In the genomic region with DNA sequence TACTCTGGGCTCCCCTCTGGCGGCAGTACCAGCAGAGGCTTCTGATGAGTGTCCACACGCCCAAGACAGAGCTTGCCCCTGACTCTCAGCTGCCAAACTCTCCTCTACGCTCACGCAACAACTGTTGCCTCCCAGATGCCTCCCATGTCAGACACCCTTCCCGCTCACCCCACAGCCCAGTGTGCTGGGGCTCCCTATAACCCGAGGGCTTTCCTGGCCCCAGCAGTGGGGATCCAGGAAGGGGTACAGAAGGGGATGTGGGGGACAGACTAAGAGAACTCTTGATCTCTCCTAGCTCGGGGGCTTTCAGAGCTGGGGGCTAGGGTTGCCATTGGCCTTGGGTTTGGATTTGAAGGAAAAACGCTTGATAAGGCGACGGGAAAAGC, we compare ENCODE assay signal across 9 mouse cellular contexts. TPM values are rescaled to one million over a fixed set of nuclear protein-coding genes. Genes with fewer than 3 reads are reported as not detected.
A peak's percentile ranks its signal among the peaks of the same experiment; 100 is the strongest.
DNase-seq lines count a peak whose midpoint lies in the region; ATAC-seq and TF ChIP-seq lines count a peak whose summit lies in the region.
"Had no signal": no experiment of that assay in that cellular context is flagged by ENCODE, and none has a peak within 500 bp of the region (broad histone marks: within the 10 kb centered on the region; RNA-seq: fewer than 3 reads in every experiment).

No protein-coding gene starts in this region.

- H3K79me2 ChIP-seq in liver, adult 2 months (ENCODE audit: control insufficient read depth, insufficient read depth, low read length) = no peaks in the 10 kb centered on the region

- peaks cover 8% of the 10 kb centered on the region for H3K4me1 ChIP-seq in liver, adult 2 months (ENCODE audit: control insufficient read depth, insufficient read depth, low read length)
- H3K4me1 ChIP-seq in embryonic facial prominence, embryonic 14.5 days (ENCODE audit: control insufficient read depth, insufficient read depth, low read length) = no peaks in the 10 kb centered on the region
- H3K4me1 ChIP-seq in liver, embryonic 14.5 days (replicated peaks; ENCODE audit: control insufficient read depth in 2 of 2, insufficient read depth in 2 of 2, low read length in 1 of 2) = peaks cover 6 to 8% of the 10 kb centered on the region in 2 experiments

- peak overlapping the region; percentile 31 for H3K27ac ChIP-seq in liver, adult 2 months (replicated peaks; ENCODE audit: insufficient read depth, low read depth, low read length)
- no peak overlapping the region for H3K27ac ChIP-seq in embryonic facial prominence, embryonic 14.5 days (replicated peaks; ENCODE audit: low read depth, low read length)
- no peak overlapping the region for H3K27ac ChIP-seq in liver, embryonic 14.5 days

- H3K27me3 ChIP-seq in liver, adult 2 months (ENCODE audit: control insufficient read depth, insufficient read depth, low read length) = no peaks in the 10 kb centered on the region
- H3K27me3 ChIP-seq in embryonic facial prominence, embryonic 14.5 days (replicated peaks; ENCODE audit: control insufficient read depth, insufficient read depth, low read length) = no peaks in the 10 kb centered on the region
- H3K27me3 ChIP-seq in liver, embryonic 14.5 days (ENCODE audit: control insufficient read depth, insufficient read depth, low read length) = no peaks in the 10 kb centered on the region

- H3K36me3 ChIP-seq in liver, adult 2 months (ENCODE audit: control insufficient read depth, insufficient read depth, low read length) = peaks cover 33% of the 10 kb centered on the region; the same call in 1 of the 2 replicates
- peaks cover 41% of the 10 kb centered on the region for H3K36me3 ChIP-seq in embryonic facial prominence, embryonic 14.5 days (ENCODE audit: control insufficient read depth, insufficient read depth, low read length)
- H3K36me3 ChIP-seq in liver, embryonic 14.5 days (replicated peaks; ENCODE audit: control insufficient read depth, insufficient read depth, low read depth) = peaks cover 32% of the 10 kb centered on the region

- no peak overlapping the region for H3K9ac ChIP-seq in liver, adult 2 months (ENCODE audit: low read depth, low read length)
- peak overlapping the region; percentile 40; the same call in 1 of the 2 replicates for H3K9ac ChIP-seq in embryonic facial prominence, embryonic 14.5 days (ENCODE audit: low read depth, low read length)
- no peak overlapping the region for H3K9ac ChIP-seq in liver, embryonic 14.5 days (replicated peaks)

- TF ChIP-seq POLR2A in liver, adult 2 months (IDR thresholded peaks at IDR 0.05; ENCODE audit: extremely low read depth, insufficient read depth, low read length) = no peak

- no peak for TF ChIP-seq EP300 in liver, embryonic 14.5 days (IDR thresholded peaks at IDR 0.05; ENCODE audit: low read depth)

- 76% methylated on average over 10 of the region's 10 CpGs for WGBS in liver, adult 2 months
- 26% methylated on average over 10 of the region's 10 CpGs for WGBS in embryonic facial prominence, embryonic 14.5 days
- whole genome bisulfite sequencing in liver, embryonic 14.5 days (ENCODE audit: insufficient replicate concordance) = 51% methylated on average over 10 of the region's 10 CpGs

- no peak overlapping the region for H3K4me3 ChIP-seq in liver, adult 2 months (ENCODE audit: insufficient read depth, low read depth, low read length)
- no peak overlapping the region for H3K4me3 ChIP-seq in embryonic facial prominence, embryonic 14.5 days (ENCODE audit: low read depth, low read length)
- H3K4me3 ChIP-seq in liver, embryonic 14.5 days (ENCODE audit: insufficient read depth in 1 of 2, low read depth in 2 of 2, low read length in 2 of 2) = no peak overlapping the region

- ATAC-seq in embryonic facial prominence, embryonic 14.5 days (ENCODE audit: low read depth) = no peak
- no peak for ATAC-seq in liver, embryonic 14.5 days (ENCODE audit: insufficient read depth)
- no peak for ATAC-seq in frontal cortex, adult (ENCODE audit: low TSS enrichment)

- no peak for TF ChIP-seq CTCF in liver, adult 2 months (IDR thresholded peaks at IDR 0.05; ENCODE audit: low read depth, low read length)
- no peak for TF ChIP-seq CTCF in liver, embryonic 14.5 days (IDR thresholded peaks at IDR 0.05; ENCODE audit: low read depth)

- no peaks in the 10 kb centered on the region for H3K9me3 ChIP-seq in embryonic facial prominence, embryonic 14.5 days (ENCODE audit: control insufficient read depth, low read length)
- no peaks in the 10 kb centered on the region for H3K9me3 ChIP-seq in liver, embryonic 14.5 days (ENCODE audit: control insufficient read depth, low read length)

- H3K4me2 ChIP-seq in embryonic facial prominence, embryonic 14.5 days (ENCODE audit: low read depth, low read length) = peak overlapping the region; percentile 26; the same call in 1 of the 2 replicates
- H3K4me2 ChIP-seq in liver, embryonic 14.5 days (ENCODE audit: low read depth) = peak overlapping the region; percentile 2; the same call in 1 of the 2 replicates

- DNase-seq in heart, adult 11 months = peak; percentile 94
- no peak for DNase-seq in heart, postnatal 25 days (ENCODE audit: low spot score)
- DNase-seq in liver, adult 2 months (ENCODE audit: extremely low read depth, low read depth, low spot score) = no peak
- DNase-seq in liver = no peak
- DNase-seq in embryonic facial prominence, embryonic 14.5 days (ENCODE audit: low spot score) = no peak
- no peak for DNase-seq in liver, embryonic 14.5 days (ENCODE audit: low read depth in 3 of 3, low spot score in 3 of 3)
- DNase-seq in frontal cortex, postnatal 14 days (ENCODE audit: low spot score in 2 of 2) = no peak
- DNase-seq: thymus, adult 18-20 months had no signal

- intact Hi-C loops in heart, postnatal 25 days (cut with DNase I) = no loop called here

RNA-seq across cellular contexts. Expression of a gene that starts 5.3 kb away (rescaled TPM):
- total RNA-seq in heart, postnatal 25 days (2021) = 10 to 100 TPM in 1 of 2 experiments, 1 to 10 TPM in 1; 7.9 to 12.7 TPM
- total RNA-seq in liver, adult 2 months (2014; rRNA removed) = 7.4 and 7.6 TPM in 2 replicates
- polyA plus RNA-seq in liver, adult 2 months (2012; rRNA removed) = 10.6 and 16.9 TPM in 2 replicates
- 15.6 and 18.7 TPM in 2 replicates for polyA plus RNA-seq in embryonic facial prominence, embryonic 14.5 days (2014; fragmentation: Nextera tagmentation; extraction: Ambion mirVana)
- polyA plus RNA-seq in liver, embryonic 14.5 days (2012; rRNA removed) = 11.8 and 13.8 TPM in 2 replicates
- 8.0 and 8.3 TPM in 2 replicates for polyA plus RNA-seq in liver, embryonic 14.5 days (2014; fragmentation: Nextera tagmentation; extraction: Ambion mirVana)

RNA-seq across cellular contexts. Expression of a gene that starts 9.3 kb away (rescaled TPM):
- total RNA-seq in heart, postnatal 25 days (2021) = 10 to 100 TPM; 11.7 to 13.9 TPM
- total RNA-seq in liver, adult 2 months (2014; rRNA removed) = 5.2 and 7.9 TPM in 2 replicates
- 60.1 and 60.9 TPM in 2 replicates for polyA plus RNA-seq in liver, adult 2 months (2012; rRNA removed)
- 7.3 and 9.5 TPM in 2 replicates for polyA plus RNA-seq in embryonic facial prominence, embryonic 14.5 days (2014; fragmentation: Nextera tagmentation; extraction: Ambion mirVana)
- 13.0 and 17.3 TPM in 2 replicates for polyA plus RNA-seq in liver, embryonic 14.5 days (2012; rRNA removed)
- 7.4 and 8.9 TPM in 2 replicates for polyA plus RNA-seq in liver, embryonic 14.5 days (2014; fragmentation: Nextera tagmentation; extraction: Ambion mirVana)

RNA-seq across cellular contexts. Expression of a gene that starts 15.1 kb away (rescaled TPM):
- total RNA-seq in heart, postnatal 25 days (2021) = 10 to 100 TPM; 18.6 to 19.6 TPM
- total RNA-seq in liver, adult 2 months (2014; rRNA removed) = 8.7 and 13.1 TPM in 2 replicates
- 57.4 and 71.7 TPM in 2 replicates for polyA plus RNA-seq in liver, adult 2 months (2012; rRNA removed)
- 34.3 and 34.9 TPM in 2 replicates for polyA plus RNA-seq in embryonic facial prominence, embryonic 14.5 days (2014; fragmentation: Nextera tagmentation; extraction: Ambion mirVana)
- 16.4 and 19.5 TPM in 2 replicates for polyA plus RNA-seq in liver, embryonic 14.5 days (2012; rRNA removed)
- polyA plus RNA-seq in liver, embryonic 14.5 days (2014; fragmentation: Nextera tagmentation; extraction: Ambion mirVana) = 18.8 and 20.2 TPM in 2 replicates

RNA-seq across cellular contexts. Expression of a gene that starts 22.3 kb away (rescaled TPM):
- total RNA-seq in heart, postnatal 25 days (2021) = under 1 TPM; 0.34 to 0.42 TPM
- total RNA-seq in liver, adult 2 months (2014; rRNA removed) = not detected in 2 replicates
- 0.11 TPM in 1 of 2 replicates, not detected in the other for polyA plus RNA-seq in liver, adult 2 months (2012; rRNA removed)
- 4.5 and 5.1 TPM in 2 replicates for polyA plus RNA-seq in embryonic facial prominence, embryonic 14.5 days (2014; fragmentation: Nextera tagmentation; extraction: Ambion mirVana)
- polyA plus RNA-seq in liver, embryonic 14.5 days (2012; rRNA removed) = 35.6 and 41.6 TPM in 2 replicates
- 10.6 and 11.1 TPM in 2 replicates for polyA plus RNA-seq in liver, embryonic 14.5 days (2014; fragmentation: Nextera tagmentation; extraction: Ambion mirVana)

RNA-seq across cellular contexts. Expression of a gene that starts 23.8 kb away (rescaled TPM):
- 10 to 100 TPM; 14.6 to 15.6 TPM for total RNA-seq in heart, postnatal 25 days (2021)
- total RNA-seq in liver, adult 2 months (2014; rRNA removed) = 5.6 and 11.2 TPM in 2 replicates
- polyA plus RNA-seq in liver, adult 2 months (2012; rRNA removed) = 22.5 and 23.6 TPM in 2 replicates
- 202 and 227 TPM in 2 replicates for polyA plus RNA-seq in embryonic facial prominence, embryonic 14.5 days (2014; fragmentation: Nextera tagmentation; extraction: Ambion mirVana)
- polyA plus RNA-seq in liver, embryonic 14.5 days (2012; rRNA removed) = 177 and 217 TPM in 2 replicates
- 168 and 190 TPM in 2 replicates for polyA plus RNA-seq in liver, embryonic 14.5 days (2014; fragmentation: Nextera tagmentation; extraction: Ambion mirVana)
